Mouse (Mus musculus) limb, embryonic 12.5 days (tissue): ENCODE results near the gene 2900011O08Rik. TPM values are rescaled to one million over a fixed set of nuclear protein-coding genes. Genes with fewer than 3 reads are reported as not detected.

Experiments
- ATAC-seq: fragments of 200-750 bp; cut with Nextera tagmentation; 2 replicates; pipeline ENCODE4 v1.8.0; 2017; ENCODE audit warnings: low read depth, moderate TSS enrichment; ENCODE audit not compliant: insufficient number of reproducible peaks, insufficient read depth, low FRiP score, low TSS enrichment
- H3K27ac ChIP-seq: fragments of 300-500 bp; sonication (generic); 2 replicates; pipeline ENCODE4 v1.5.1; 2016; ENCODE audit warnings: mild to moderate bottlenecking, moderate library complexity
- H3K27me3 ChIP-seq: fragments of 300-500 bp; sonication (generic); 2 replicates; pipeline ENCODE4 v1.6.1; 2016; ENCODE audit warnings: mild to moderate bottlenecking, moderate library complexity
- H3K36me3 ChIP-seq: fragments of 300-500 bp; sonication (generic); 2 replicates; pipeline ENCODE4 v1.6.1; 2016; ENCODE audit warnings: mild to moderate bottlenecking, moderate library complexity
- H3K4me1 ChIP-seq: fragments of 300-500 bp; sonication (generic); replicated peaks from 2 replicates; pipeline ENCODE4 v1.6.1; 2016
- H3K4me2 ChIP-seq: fragments of 300-500 bp; sonication (generic); 2 replicates; pipeline ENCODE4 v1.6.1; 2016; ENCODE audit warnings: mild to moderate bottlenecking, moderate library complexity
- H3K4me3 ChIP-seq: fragments of 300-500 bp; sonication (generic); replicated peaks from 2 replicates; pipeline ENCODE4 v1.5.1; 2016; ENCODE audit warnings: mild to moderate bottlenecking
- H3K9ac ChIP-seq: fragments of 300-500 bp; sonication (generic); replicated peaks from 2 replicates; pipeline ENCODE4 v1.6.1; 2016; ENCODE audit warnings: mild to moderate bottlenecking, moderate library complexity
- H3K9me3 ChIP-seq: fragments of 300-500 bp; sonication (generic); 2 replicates; pipeline ENCODE4 v1.6.1; 2016; ENCODE audit warnings: mild to moderate bottlenecking, moderate library complexity
- WGBS: fragments of 180-500 bp; shearing (Covaris S2); methylation state at CpG from one replicate; pipeline ENCODE4 v1.1.7; 2016; 5-methylcytosine and 5-hydroxymethylcytosine counted together
- microRNA-seq: library from miRNA; unstranded; fragments of <30 nt; microRNA quantifications from one replicate; pipeline ENCODE4, GENCODE M21; 2017
- polyA plus RNA-seq: library from polyadenylated mRNA; unstranded; fragments of >200 nt; fragmentation: Nextera tagmentation; extraction: Ambion mirVana; gene quantifications from 2 replicates; pipeline ENCODE4 v1.2.1, GENCODE M21; 2016

Gene 2900011O08Rik
- polyA plus RNA-seq, 1 experiment from 2014 or later: 8.4 TPM

GRCm38 (mm10) chr16:14139106-14139505, 152.7 kb downstream of the 2900011O08Rik start:
- ATAC-seq: no peak

GRCm38 (mm10) chr16:14143298-14143697, 156.9 kb downstream of the 2900011O08Rik start:
- H3K27ac ChIP-seq: no peak overlapping the region
- no peaks in the 10 kb centered on the region for H3K4me1 ChIP-seq
- peaks cover 91% of the 10 kb centered on the region for H3K36me3 ChIP-seq
- ATAC-seq: no peak
- H3K4me2 ChIP-seq: no peak overlapping the region
- no peak overlapping the region for H3K4me3 ChIP-seq
- H3K27me3 ChIP-seq: no peaks in the 10 kb centered on the region
- 91% methylated on average over 3 of the region's 3 CpGs for WGBS
- H3K9ac ChIP-seq: no peak overlapping the region
- H3K9me3 ChIP-seq: no peaks in the 10 kb centered on the region

More at GRCm38 (mm10) chr16:14139106-14139505, 152.7 kb downstream of the 2900011O08Rik start:
- Histone ChIP-seq H3K4me1 (no peaks in the 10 kb centered on the region), H3K9ac (no peak overlapping the region), H3K4me3 (no peak overlapping the region), H3K4me2 (no peak overlapping the region), H3K27ac (no peak overlapping the region), H3K9me3 (no peaks in the 10 kb centered on the region), H3K36me3 (peaks cover 95% of the 10 kb centered on the region), H3K27me3 (no peaks in the 10 kb centered on the region)

GRCm38 (mm10) chr16:14147712-14148111, 161.3 kb downstream of the 2900011O08Rik start:
- Histone ChIP-seq H3K4me2 (no peak overlapping the region), H3K4me1 (no peaks in the 10 kb centered on the region), H3K36me3 (peaks cover 88% of the 10 kb centered on the region), H3K27me3 (no peaks in the 10 kb centered on the region), H3K9me3 (no peaks in the 10 kb centered on the region), H3K27ac (no peak overlapping the region), H3K9ac (no peak overlapping the region), H3K4me3 (no peak overlapping the region)
- ATAC-seq: no peak

Small RNA genes lying within 50 kb of the gene (microRNA-seq; reads per million reads assigned to microRNA genes)
- not detected for gene Gm27671

Other genes with a start within 250 kb of the 2900011O08Rik start
- 75.8 and 82.8 TPM in 2 replicates for gene Rrn3, start 205.9 kb upstream of the 2900011O08Rik start, polyA plus RNA-seq
- 183 and 184 TPM in 2 replicates for gene Ntan1, start 167.8 kb upstream of the 2900011O08Rik start, polyA plus RNA-seq
- gene Pdxdc1, start 83.5 kb upstream of the 2900011O08Rik start, polyA plus RNA-seq: 97.9 and 100 TPM in 2 replicates
- 2.5 and 3.7 TPM in 2 replicates for gene Mpv17l, start 83.4 kb upstream of the 2900011O08Rik start, polyA plus RNA-seq
- gene Ifitm7, start 284 bp downstream of the 2900011O08Rik start, polyA plus RNA-seq: 0.29 and 0.75 TPM in 2 replicates
- 147 and 150 TPM in 2 replicates for gene Nde1, start 176.7 kb downstream of the 2900011O08Rik start, polyA plus RNA-seq
- 15.3 and 20.5 TPM in 2 replicates for gene Marf1, start 176.7 kb downstream of the 2900011O08Rik start, polyA plus RNA-seq